8 mouse cellular contexts compared by ENCODE assay signal in genomic region chr13:74534864-74535263, GRCm38 (mm10). TPM values are rescaled to one million over a fixed set of nuclear protein-coding genes. Genes with fewer than 3 reads are reported as not detected.
DNase-seq lines count a peak whose midpoint lies in the region; ATAC-seq and TF ChIP-seq lines count a peak whose summit lies in the region.
"Not testable (repeated sequence)": the region's sequence is repeated elsewhere in the genome, so short reads cannot be mapped to it uniquely, and the experiment has no call there.

No protein-coding gene starts in this region.

- not testable (repeated sequence) for H3K9ac ChIP-seq in limb, embryonic 11.5 days (ENCODE audit: low read length); midbrain, postnatal 0 days (replicated peaks; ENCODE audit: low read length, poor library complexity, severe bottlenecking)

- not testable (repeated sequence) for H3K36me3 ChIP-seq in heart, embryonic 10.5 days; limb, embryonic 11.5 days (ENCODE audit: control insufficient read depth, insufficient read depth, low read length); midbrain, postnatal 0 days (ENCODE audit: insufficient read depth, low read length)

- H3K27ac ChIP-seq in heart, embryonic 10.5 days; limb, embryonic 11.5 days (replicated peaks; ENCODE audit: low read depth, low read length); midbrain, postnatal 0 days (ENCODE audit: low read depth, low read length): not testable (repeated sequence)

- H3K27me3 ChIP-seq in heart, embryonic 10.5 days (ENCODE audit: insufficient read depth, poor library complexity, severe bottlenecking); limb, embryonic 11.5 days (ENCODE audit: control insufficient read depth, insufficient read depth, low read length); midbrain, postnatal 0 days (ENCODE audit: insufficient read depth, low read length): not testable (repeated sequence)

- DNase-seq in CD4-positive, CD25-positive, alpha-beta regulatory T cell, adult 2 months (ENCODE audit: low read depth, low spot score): peak; percentile 87
- DNase-seq in adrenal gland, postnatal 36 days: peak; percentile 58 to 73
- peak; percentile 51 for DNase-seq in embryo, embryonic 9.5 days (ENCODE audit: extremely low spot score)
- DNase-seq in heart, embryonic 10.5 days (ENCODE audit: low spot score): peak; percentile 75
- peak; percentile 66 for DNase-seq in kidney, adult 9 months
- DNase-seq in limb, embryonic 11.5 days (ENCODE audit: low spot score): peak; percentile 76
- DNase-seq in midbrain, postnatal 0 days (ENCODE audit: low spot score): peak; percentile 79
- peak; percentile 8 to 67 for DNase-seq in spleen, postnatal 10 days (ENCODE audit: low spot score in 2 of 2)

- not testable (repeated sequence) for H3K4me1 ChIP-seq in heart, embryonic 10.5 days; limb, embryonic 11.5 days (ENCODE audit: control insufficient read depth, insufficient read depth, low read length); midbrain, postnatal 0 days (ENCODE audit: insufficient read depth, low read length)

- peak; percentile 75 for TF ChIP-seq CTCF in midbrain, postnatal 0 days (IDR thresholded peaks at IDR 0.05)

- not testable (repeated sequence) for H3K9me3 ChIP-seq in heart, embryonic 10.5 days; limb, embryonic 11.5 days (ENCODE audit: control insufficient read depth, low read length); midbrain, postnatal 0 days (ENCODE audit: low read length)

- not testable (repeated sequence) for H3K4me3 ChIP-seq in heart, embryonic 10.5 days; limb, embryonic 11.5 days (ENCODE audit: low read depth, low read length); midbrain, postnatal 0 days (ENCODE audit: low read depth, low read length)

- not testable (repeated sequence) for H3K4me2 ChIP-seq in limb, embryonic 11.5 days (ENCODE audit: low read depth, severe bottlenecking); midbrain, postnatal 0 days (ENCODE audit: low read depth, low read length, poor library complexity, severe bottlenecking)

- ATAC-seq in limb, embryonic 11.5 days (ENCODE audit: insufficient number of reproducible peaks, low FRiP score, low TSS enrichment, low read depth): 0 out of 2 replicates have a peak, but pooled peaks have one; percentile 44
- peak; percentile 78 for ATAC-seq in midbrain, postnatal 0 days (ENCODE audit: low FRiP score)

- 20% methylated on average over 3 of the region's 3 CpGs for WGBS in heart, embryonic 10.5 days
- 16% methylated on average over 3 of the region's 3 CpGs for WGBS in limb, embryonic 11.5 days
- WGBS in midbrain, postnatal 0 days: 20% methylated on average over 3 of the region's 3 CpGs

RNA-seq across cellular contexts. Expression of gene Zfp825, which starts 41.1 kb away (rescaled TPM):
- total RNA-seq in adrenal gland, postnatal 36 days (2021): 10 to 100 TPM in 1 of 2 experiments, 1 to 10 TPM in 1; 9.0 to 11.2 TPM
- polyA plus RNA-seq in heart, embryonic 10.5 days (2016; fragmentation: Nextera tagmentation; extraction: Ambion mirVana): 15.4 and 19.1 TPM in 2 replicates
- 23.4 and 28.5 TPM in 2 replicates for polyA plus RNA-seq in limb, embryonic 11.5 days (2014; fragmentation: Nextera tagmentation; extraction: Ambion mirVana)
- 4.1 and 7.4 TPM in 2 replicates for total RNA-seq in midbrain, postnatal 0 days (2014; rRNA removed)
- polyA plus RNA-seq in midbrain, postnatal 0 days (2015; fragmentation: Nextera tagmentation; extraction: Ambion mirVana): 9.9 and 11.4 TPM in 2 replicates
